Mouse (Mus musculus) adrenal gland, postnatal 36 days (tissue): Measurements from ENCODE around the gene Scrt2. TPM values are rescaled to one million over a fixed set of nuclear protein-coding genes. Genes with fewer than 3 reads are reported as not detected.

Experiments
- DNase-seq, 2 experiments: peaks; one replicate each; pipeline ENCODE4 v3.0.0; 2021; ENCODE audit warnings: mixed read lengths in 1 of 2
- total RNA-seq, 2 experiments: library from RNA; stranded (reverse); gene quantifications; 2 replicates each; pipeline ENCODE4 v1.2.3; 2021

Scrt2 gene
- total RNA-seq, 2 experiments from 2014 or later, result 0.13 to 1.1 TPM

- DNase-seq, result peak; percentile 89 to 95
Measured at GRCm38 (mm10) chr2:152081641-152082448, 516 bp downstream of the Scrt2 start.

GRCm38 (mm10) chr2:152082456-152083285 is 1.3 kb downstream of the Scrt2 start:
- no peak for DNase-seq

DNA sequence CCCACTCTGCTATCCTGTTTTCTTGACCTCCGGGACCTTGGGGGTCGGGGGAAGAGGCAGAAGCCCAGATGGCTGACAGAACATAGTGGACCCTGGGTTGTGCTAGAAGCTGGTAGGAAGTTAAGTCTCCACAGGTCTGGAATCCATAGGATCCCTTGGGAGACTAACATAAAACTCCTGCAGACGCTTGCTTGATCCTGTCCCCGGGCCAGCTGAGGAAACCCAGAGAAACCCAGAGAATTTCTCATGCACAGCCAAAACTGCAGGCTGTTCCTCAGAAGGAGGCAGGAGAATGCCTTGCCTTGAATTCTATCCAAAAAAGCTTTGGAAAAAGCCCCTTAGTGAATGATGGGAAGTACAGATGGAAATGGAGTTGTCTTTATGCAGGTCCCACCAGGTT is 2.1 kb downstream of the Scrt2 start:
- no peak for DNase-seq

GRCm38 (mm10) chr2:152084298-152084697 is 3.0 kb downstream of the Scrt2 start:
- no peak for DNase-seq

DNA sequence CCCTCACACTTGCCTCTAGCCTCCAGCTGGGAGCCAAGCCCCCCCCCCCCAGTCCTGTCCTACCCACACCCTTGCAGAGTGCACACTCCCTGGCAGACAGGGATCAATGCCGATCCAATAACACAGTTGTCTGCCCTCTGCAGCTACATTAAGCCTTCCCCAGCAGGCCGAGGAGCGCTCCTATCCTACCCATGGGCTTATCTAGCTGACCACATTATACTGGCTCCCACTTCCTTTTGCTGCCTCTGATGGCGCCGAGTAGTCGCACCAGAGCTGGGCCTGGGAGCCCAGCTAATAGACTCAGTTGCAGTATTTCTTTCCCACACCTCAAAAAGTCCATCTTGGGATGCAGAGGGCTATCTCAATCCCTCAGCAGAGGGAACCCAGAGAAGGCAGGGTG is 4.1 kb downstream of the Scrt2 start:
- no peak for DNase-seq

- no peak for DNase-seq
Measured at GRCm38 (mm10) chr2:152086451-152086850, 5.1 kb downstream of the Scrt2 start.

GRCm38 (mm10) chr2:152087111-152087510 is 5.8 kb downstream of the Scrt2 start:
- no peak for DNase-seq

DNA sequence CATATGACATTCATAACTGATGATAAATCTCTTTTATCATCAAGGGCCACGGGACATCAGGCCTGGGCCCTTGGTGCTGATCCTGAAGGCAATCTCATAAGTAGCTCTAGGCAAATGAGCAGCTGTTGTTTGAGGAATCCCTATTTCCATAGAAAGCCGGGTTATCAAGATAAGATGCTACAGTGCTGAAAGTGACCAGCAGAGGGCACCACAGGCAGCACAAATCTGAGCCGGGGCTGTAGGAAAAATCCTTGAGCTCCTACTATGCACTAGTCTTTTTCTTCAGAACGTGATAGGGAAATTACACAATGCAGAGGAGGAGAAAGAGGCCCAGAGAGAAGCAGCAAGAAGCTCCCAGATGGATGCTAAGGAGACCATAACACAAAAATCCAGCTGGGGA is 7.7 kb downstream of the Scrt2 start:
- DNase-seq, result peak; percentile 62 to 73

GRCm38 (mm10) chr2:152089581-152089980 is 8.3 kb downstream of the Scrt2 start:
- peak in 1 of 2 experiments; percentile 43 for DNase-seq

DNA sequence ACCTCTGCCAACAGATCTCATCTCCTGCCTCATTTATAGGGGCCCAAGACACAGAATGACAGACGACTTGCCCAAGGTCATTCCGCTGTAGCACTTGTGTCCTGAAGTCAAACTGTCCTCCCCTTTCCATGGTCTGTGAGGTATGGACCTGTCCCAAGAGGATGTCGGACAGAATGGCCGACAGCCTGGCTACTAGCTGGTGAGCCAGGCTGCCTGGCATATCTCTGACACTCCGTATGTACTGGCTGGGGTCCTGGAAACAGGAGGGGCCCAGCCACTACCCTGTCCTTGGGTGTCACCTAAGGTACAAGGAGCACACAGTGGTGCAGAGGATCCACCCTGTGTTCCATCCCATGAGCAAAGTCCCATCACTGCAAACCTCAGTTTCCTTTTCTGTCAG is 9.2 kb downstream of the Scrt2 start:
- no peak for DNase-seq

GRCm38 (mm10) chr2:152091342-152092056 is 10.2 kb downstream of the Scrt2 start:
- DNase-seq, result no peak

GRCm38 (mm10) chr2:152092927-152093326 is 11.6 kb downstream of the Scrt2 start:
- peak in 1 of 2 experiments; percentile 25 for DNase-seq

DNA sequence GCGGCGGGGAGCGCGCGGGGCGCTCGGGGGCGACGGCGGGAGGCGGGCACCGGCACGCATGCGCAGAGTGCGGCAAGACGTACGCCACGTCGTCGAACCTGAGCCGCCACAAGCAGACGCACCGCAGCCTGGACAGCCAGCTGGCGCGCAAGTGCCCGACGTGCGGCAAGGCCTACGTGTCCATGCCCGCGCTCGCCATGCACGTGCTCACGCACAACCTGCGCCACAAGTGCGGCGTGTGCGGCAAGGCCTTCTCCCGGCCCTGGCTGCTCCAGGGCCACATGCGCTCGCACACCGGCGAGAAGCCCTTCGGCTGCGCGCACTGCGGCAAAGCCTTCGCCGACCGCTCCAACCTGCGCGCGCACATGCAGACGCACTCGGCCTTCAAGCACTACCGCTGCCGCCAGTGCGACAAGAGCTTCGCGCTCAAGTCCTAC is 12.0 kb downstream of the Scrt2 start:
- DNase-seq, result peak; percentile 62 to 64

DNA sequence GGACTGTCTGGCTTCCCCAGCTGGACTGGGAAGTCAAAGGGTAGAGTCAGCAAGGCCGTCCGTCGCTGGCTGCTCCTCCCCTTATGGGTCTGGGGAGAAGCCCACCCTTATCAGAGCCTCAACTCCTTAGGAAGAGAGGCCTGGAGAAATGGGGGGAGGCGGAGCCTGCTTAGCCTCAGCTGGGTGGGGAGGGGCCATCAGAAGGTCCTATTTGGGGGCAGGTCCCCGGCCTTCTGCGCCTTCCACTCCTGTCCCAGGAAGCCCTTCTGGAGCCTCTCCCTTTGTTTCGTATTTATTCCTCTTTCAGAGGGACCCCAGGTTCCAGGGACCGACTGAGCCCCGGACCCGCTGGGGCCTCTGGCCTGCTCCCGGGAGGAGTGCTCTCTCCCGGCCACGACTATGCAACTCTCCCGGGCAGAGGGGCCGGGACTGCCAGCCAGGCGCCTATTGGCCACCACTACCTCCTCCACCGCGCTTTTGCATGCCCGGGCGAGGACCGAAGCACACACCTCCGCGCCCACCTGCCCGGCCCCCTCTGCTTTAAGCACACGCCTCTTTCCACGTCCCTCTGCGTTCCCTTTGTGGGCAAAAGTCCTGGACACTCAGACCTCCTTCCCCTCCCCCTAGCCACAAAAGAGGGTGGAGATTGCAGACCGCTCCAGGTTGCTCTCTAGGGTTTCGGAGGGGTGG is 13.7 kb downstream of the Scrt2 start:
- no peak for DNase-seq

- no peak for DNase-seq
Measured at GRCm38 (mm10) chr2:152096922-152097321, 15.6 kb downstream of the Scrt2 start.

GRCm38 (mm10) chr2:152097916-152098315 is 16.6 kb downstream of the Scrt2 start:
- no peak for DNase-seq

- no peak for DNase-seq
Measured at GRCm38 (mm10) chr2:152099538-152099937, 18.2 kb downstream of the Scrt2 start.

GRCm38 (mm10) chr2:152101761-152102160 is 20.4 kb downstream of the Scrt2 start:
- DNase-seq, result no peak

DNA sequence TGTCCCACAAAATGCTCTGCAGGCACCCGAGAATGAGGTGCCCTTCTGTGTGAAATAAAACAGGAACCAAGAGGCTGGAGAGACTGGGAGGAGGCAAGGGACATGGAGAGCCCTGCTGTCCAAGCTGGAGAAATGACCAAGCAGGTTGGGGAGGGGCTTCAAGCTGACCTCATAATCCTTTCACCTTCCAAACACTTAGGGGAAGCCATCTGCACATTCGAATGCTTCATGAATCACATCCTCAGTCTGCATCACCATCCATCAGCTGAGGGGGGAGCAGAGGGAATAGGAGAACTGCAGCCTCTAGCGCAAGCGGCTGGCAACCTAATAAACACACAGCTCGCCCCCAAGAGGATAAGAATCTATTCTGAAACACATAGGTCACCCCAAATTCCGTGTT is 21.0 kb downstream of the Scrt2 start:
- no peak for DNase-seq

GRCm38 (mm10) chr2:152104711-152105317 is 23.5 kb downstream of the Scrt2 start:
- no peak for DNase-seq
